Mouse (Mus musculus) CH12.LX (cell line): ENCODE results near the gene Acsl6.

ENCODE experiments used
- CTCF ChIP-seq, 2 experiments: IDR thresholded peaks in 1 of 2; conservative IDR thresholded peaks in 1 of 2; 2 replicates each; pipeline ENCODE4 v1.5.1; 2011 to 2012; ENCODE audit warnings: low read depth in 2 of 2, low read length in 2 of 2, improper control_type of control experiment in 1 of 2, inconsistent platforms in 1 of 2, mild to moderate bottlenecking in 1 of 2, moderate library complexity in 1 of 2
- E2F4 ChIP-seq: IDR thresholded peaks from 2 replicates; pipeline ENCODE4 v1.6.1; 2011; ENCODE audit warnings: low read depth, low read length, improper control_type of control experiment; ENCODE audit not compliant: insufficient replicate concordance
- ELF1 ChIP-seq: IDR thresholded peaks from 2 replicates; pipeline ENCODE4 v1.6.1; 2014; ENCODE audit warnings: low read depth, mild to moderate bottlenecking, inconsistent platforms, low read length, improper control_type of control experiment
- ETS1 ChIP-seq: conservative IDR thresholded peaks from 2 replicates; pipeline ENCODE4 v1.6.1; 2012; ENCODE audit warnings: low read depth, mild to moderate bottlenecking, inconsistent platforms, low read length, improper control_type of control experiment, moderate library complexity
- MAX ChIP-seq: IDR thresholded peaks from 2 replicates; pipeline ENCODE4 v1.6.1; 2011; ENCODE audit warnings: low read length, improper control_type of control experiment
- MEF2A ChIP-seq: IDR thresholded peaks from 2 replicates; pipeline ENCODE4 v1.6.1; 2014; ENCODE audit warnings: low read depth, mild to moderate bottlenecking, inconsistent platforms, low read length, improper control_type of control experiment, borderline replicate concordance
- MXI1 ChIP-seq: IDR thresholded peaks from 2 replicates; pipeline ENCODE4 v1.6.1; 2011; ENCODE audit warnings: mild to moderate bottlenecking, low read depth, low read length, improper control_type of control experiment
- POLR2A ChIP-seq: IDR thresholded peaks from 2 replicates; pipeline ENCODE4 v1.6.1; 2011; ENCODE audit warnings: low read depth, mild to moderate bottlenecking, improper control_type of control experiment, low read length
- POLR2AphosphoS2 ChIP-seq: IDR thresholded peaks from 2 replicates; pipeline ENCODE4 v1.6.1; 2011; ENCODE audit warnings: low read depth, low read length, improper control_type of control experiment
- RAD21 ChIP-seq: IDR thresholded peaks from 2 replicates; pipeline ENCODE4 v1.6.1; 2011; ENCODE audit warnings: low read depth, mild to moderate bottlenecking, low read length, improper control_type of control experiment, moderate library complexity
- RCOR1 ChIP-seq: conservative IDR thresholded peaks from 2 replicates; pipeline ENCODE4 v1.6.1; 2012; ENCODE audit warnings: low read depth, mild to moderate bottlenecking, inconsistent platforms, low read length, improper control_type of control experiment
- TCF12 ChIP-seq: IDR thresholded peaks from 2 replicates; pipeline ENCODE4 v1.6.1; 2014; ENCODE audit warnings: low read depth, mild to moderate bottlenecking, inconsistent platforms, low read length, improper control_type of control experiment
- USF1 ChIP-seq: IDR thresholded peaks from 2 replicates; pipeline ENCODE4 v1.6.1; 2014; ENCODE audit warnings: low read depth, mild to moderate bottlenecking, inconsistent platforms, low read length, improper control_type of control experiment

- TF ChIP-seq ETS1 = no peak
- no peak for TF ChIP-seq MXI1
- no peak for TF ChIP-seq POLR2A
- TF ChIP-seq RAD21 = no peak
- TF ChIP-seq USF1 = no peak
- TF ChIP-seq ELF1 = no peak
- no peak for TF ChIP-seq CTCF (conservative IDR thresholded peaks at IDR 0.05 in 1 of 2, IDR thresholded peaks at IDR 0.05 in 1 of 2; ENCODE audit: low read depth in 2 of 2, low read length in 2 of 2)
- TF ChIP-seq E2F4 = no peak
- TF ChIP-seq TCF12 = no peak
- no peak for TF ChIP-seq POLR2AphosphoS2
- TF ChIP-seq MAX = no peak
- no peak for TF ChIP-seq RCOR1
- TF ChIP-seq MEF2A = no peak
These were observed 1.6 kb upstream of the Acsl6 start for GRCm38 (mm10) chr11:54301994-54302393.
